Mouse (Mus musculus) left cerebral cortex, adult 11 months (tissue): ENCODE data around the gene Pkd2l1.
A peak's percentile ranks its signal among the peaks of the same experiment; 100 is the strongest.
"Not testable (repeated sequence)": the region's sequence is repeated elsewhere in the genome, so short reads cannot be mapped to it uniquely, and the experiment has no call there.

ENCODE experiments used
- DNase-seq: peaks from one replicate; pipeline ENCODE4 v3.0.0; 2022; ENCODE audit warnings: low spot score

Gene Pkd2l1

GRCm38 (mm10) chr19:44157005-44157404 lies 35.2 kb downstream of the Pkd2l1 start:
- DNase-seq, result no peak

GRCm38 (mm10) chr19:44153781-44154180 lies 38.5 kb downstream of the Pkd2l1 start:
- no peak for DNase-seq

GRCm38 (mm10) chr19:44148991-44149390 lies 43.3 kb downstream of the Pkd2l1 start:
- DNase-seq, result no peak

- DNase-seq, result no peak
Observed at GRCm38 (mm10) chr19:44148345-44148744, 43.9 kb downstream of the Pkd2l1 start.

GRCm38 (mm10) chr19:44146951-44147350 lies 45.3 kb downstream of the Pkd2l1 start:
- no peak for DNase-seq

- DNase-seq, result no peak
Observed at GRCm38 (mm10) chr19:44146568-44146879, 45.7 kb downstream of the Pkd2l1 start.

GRCm38 (mm10) chr19:44145702-44146567 lies 46.3 kb downstream of the Pkd2l1 start, which contains the start of gene Bloc1s2:
Gene Bloc1s2 (minus strand): TSS chr19:44146446.
- peak; percentile 75 for DNase-seq

- DNase-seq, result no peak
Observed at GRCm38 (mm10) chr19:44144366-44144765, 47.9 kb downstream of the Pkd2l1 start.

GRCm38 (mm10) chr19:44135960-44136485 lies 56.2 kb downstream of the Pkd2l1 start:
- no peak for DNase-seq

GRCm38 (mm10) chr19:44135072-44135959 lies 56.9 kb downstream of the Pkd2l1 start, which contains the start of gene Cwf19l1:
Gene Cwf19l1 (minus strand): TSS chr19:44135876.
- peak; percentile 85 for DNase-seq

GRCm38 (mm10) chr19:44132917-44133316 lies 59.3 kb downstream of the Pkd2l1 start:
- no peak for DNase-seq

- no peak for DNase-seq
Observed at GRCm38 (mm10) chr19:44128560-44128959, 63.7 kb downstream of the Pkd2l1 start.

GRCm38 (mm10) chr19:44127729-44128497 lies 64.3 kb downstream of the Pkd2l1 start:
- no peak for DNase-seq

- DNase-seq, result no peak
Observed at GRCm38 (mm10) chr19:44121137-44121536, 71.1 kb downstream of the Pkd2l1 start.

GRCm38 (mm10) chr19:44120686-44121085 lies 71.6 kb downstream of the Pkd2l1 start:
- DNase-seq, result not testable (repeated sequence)

GRCm38 (mm10) chr19:44117793-44118192 lies 74.4 kb downstream of the Pkd2l1 start:
- no peak for DNase-seq

- no peak for DNase-seq
Observed at GRCm38 (mm10) chr19:44111706-44112105, 80.5 kb downstream of the Pkd2l1 start.

- DNase-seq, result no peak
Observed at GRCm38 (mm10) chr19:44110356-44110755, 81.9 kb downstream of the Pkd2l1 start.

GRCm38 (mm10) chr19:44108996-44109395 lies 83.2 kb downstream of the Pkd2l1 start:
- no peak for DNase-seq

- no peak for DNase-seq
Observed at GRCm38 (mm10) chr19:44107661-44108521, 84.4 kb downstream of the Pkd2l1 start.
